Mouse (Mus musculus) neural tube, embryonic 10.5 days (tissue): Measurements from ENCODE around the gene Kcnj6.

Source experiments
- DNase-seq: peaks from one replicate; pipeline ENCODE4 v3.0.0-alpha.2; 2017; ENCODE audit warnings: low spot score; ENCODE audit errors: extremely low spot score

Kcnj6 gene

DNA sequence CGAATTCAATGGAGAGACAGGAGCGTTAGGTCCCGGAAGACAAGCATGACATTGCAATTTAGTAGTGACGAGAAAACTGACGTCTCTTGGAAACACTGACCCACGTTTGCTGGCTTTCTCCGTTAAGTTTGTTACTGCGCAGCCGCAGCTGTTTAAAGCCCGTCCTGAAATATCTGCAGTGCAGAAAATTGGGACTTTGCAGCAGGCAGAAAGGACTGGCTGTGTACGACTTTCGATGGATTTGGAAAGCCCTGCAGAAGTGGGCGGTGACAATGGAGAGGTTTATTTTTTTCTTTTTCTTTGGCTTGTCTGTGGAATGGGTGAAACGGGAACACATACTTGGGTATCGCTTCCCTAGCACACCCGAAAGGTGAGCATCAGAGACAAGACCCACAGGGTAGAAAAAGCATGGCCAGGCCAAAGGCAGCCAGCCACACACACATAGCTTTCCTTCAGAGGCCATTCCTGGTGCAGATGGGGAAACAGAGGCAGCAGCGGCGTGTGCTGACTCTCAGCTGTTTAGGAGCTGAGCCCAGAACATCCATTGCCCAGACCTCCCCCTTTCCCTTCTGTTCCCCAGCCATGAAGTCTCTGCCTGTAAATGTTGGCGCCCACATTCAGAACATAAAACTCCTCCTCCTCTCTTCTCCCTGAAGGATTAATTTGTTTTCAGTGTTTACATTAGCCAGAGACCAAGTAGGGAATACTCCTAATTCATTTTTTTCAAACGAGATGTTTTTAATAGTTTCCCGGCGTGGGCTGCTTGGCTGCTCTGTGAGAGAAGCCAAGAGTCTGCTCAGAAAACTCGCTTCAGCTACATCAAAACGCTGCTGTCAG lies 215.2 kb downstream of the Kcnj6 start:
- DNase-seq: no peak

DNA sequence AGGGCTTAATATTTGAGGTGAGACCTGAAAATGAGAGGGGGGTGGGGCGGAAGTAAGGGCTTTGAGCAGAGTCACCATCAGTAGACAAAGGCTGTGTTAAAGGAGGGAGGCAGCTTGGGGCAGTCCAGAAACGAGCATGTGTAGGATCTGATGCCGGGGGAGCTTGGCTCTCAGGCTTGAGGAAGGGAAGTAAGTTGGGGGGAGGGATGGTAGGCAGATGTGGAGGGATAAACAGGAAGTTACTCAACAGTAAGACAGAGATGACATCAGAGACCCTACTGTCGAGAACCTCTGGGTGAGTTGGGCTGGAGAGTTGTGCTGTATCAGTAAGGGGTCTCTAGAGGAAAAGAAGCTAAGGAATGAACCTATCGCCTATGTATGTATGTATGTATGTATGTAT lies 223.6 kb downstream of the Kcnj6 start:
- DNase-seq: no peak

DNA sequence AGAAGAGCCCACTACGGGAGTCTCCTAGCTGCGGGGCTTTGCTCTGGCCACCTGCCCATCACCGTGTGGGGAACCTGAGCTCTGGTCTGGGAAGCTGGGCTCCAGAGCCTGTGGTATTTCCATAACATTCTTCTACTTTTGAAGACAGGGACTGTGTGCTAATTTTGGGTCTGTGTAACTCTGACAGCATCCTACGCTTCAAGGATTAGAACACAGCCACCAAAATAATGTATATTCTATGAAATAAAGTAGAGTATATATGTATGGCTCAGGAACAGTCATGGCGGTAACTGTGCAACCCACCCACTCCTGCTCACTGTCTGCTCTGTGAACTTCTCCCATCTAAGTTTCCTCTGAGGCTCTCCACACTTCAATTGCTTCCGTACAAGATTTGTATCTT lies 229.9 kb downstream of the Kcnj6 start:
- no peak for DNase-seq

DNA sequence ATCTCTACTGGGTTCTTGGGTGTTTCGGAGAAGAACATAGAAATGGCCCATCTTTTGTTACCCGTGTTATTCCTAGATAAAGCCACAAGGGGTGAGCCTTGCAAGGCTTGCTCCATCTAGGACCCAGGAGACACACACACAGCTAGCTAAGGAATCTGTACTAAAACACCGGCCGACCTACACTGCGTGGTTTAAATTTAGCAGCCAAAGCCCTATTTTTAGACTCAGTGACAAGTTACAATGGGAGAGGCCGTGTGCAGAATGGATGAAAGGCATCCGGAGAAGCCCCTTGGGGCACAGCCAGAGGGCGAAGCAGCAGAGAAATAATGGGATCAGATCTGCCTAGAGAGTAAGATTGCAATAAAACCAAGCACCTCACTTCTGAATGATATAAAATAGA lies 232.4 kb downstream of the Kcnj6 start:
- no peak for DNase-seq

DNA sequence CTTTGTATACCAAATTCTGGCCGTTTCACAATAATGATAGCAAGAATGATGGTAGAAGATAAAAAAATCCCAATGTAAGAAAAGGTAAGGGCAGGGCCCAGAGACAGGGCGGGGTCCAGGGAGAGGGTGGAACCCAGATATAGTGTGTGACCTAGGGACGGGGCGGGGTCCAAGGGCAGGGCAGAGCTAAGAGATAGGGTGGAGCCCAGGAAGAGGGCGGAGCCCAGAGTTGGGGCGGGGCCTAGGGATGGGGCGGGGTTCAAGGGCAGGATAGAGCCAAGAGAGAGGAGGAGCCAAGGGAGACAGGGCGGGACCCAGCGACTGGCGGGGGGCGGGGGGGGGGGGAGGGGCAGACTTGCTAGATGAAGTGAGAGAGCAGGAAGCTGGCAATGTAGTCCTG lies 236.8 kb downstream of the Kcnj6 start:
- DNase-seq: no peak

DNA sequence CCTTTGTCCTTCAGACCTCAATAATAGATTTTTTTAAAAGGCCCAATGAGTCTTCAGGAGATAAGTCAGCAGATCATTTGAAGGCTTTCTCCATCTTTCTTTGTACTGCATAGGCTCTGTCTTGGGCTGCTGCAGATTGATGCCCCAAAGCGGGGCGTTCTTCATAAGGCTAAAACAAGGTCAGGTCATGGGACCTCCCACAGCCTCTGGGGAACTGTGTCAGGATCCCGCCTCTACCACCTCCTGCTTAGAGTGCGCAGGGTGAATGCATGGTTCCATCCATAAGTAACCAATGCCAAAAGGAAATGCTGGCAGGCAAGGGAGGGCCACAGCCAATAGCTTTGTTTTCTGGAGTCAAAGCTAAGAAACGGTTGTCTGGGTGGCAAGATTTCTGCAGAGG lies 237.7 kb downstream of the Kcnj6 start:
- DNase-seq: no peak

DNA sequence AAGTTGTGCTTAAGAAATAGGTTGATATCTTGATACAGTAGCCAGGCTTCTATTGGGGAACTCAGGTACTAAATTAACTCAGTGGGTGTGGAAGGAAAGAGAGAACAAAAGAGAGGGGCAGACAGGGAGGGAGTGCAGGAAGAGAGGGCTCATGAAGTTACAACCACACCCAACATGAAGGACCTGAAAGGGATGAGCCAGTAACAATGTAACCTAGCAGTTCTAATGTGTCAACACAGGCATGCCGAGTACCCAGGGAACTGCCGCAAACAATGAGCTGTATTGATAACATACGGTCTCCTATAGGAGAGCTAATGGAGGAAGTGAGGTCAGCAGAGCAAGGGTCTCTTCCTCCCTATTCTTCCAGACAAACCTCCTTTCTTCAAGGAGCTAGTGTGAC lies 238.9 kb downstream of the Kcnj6 start:
- DNase-seq: no peak

DNA sequence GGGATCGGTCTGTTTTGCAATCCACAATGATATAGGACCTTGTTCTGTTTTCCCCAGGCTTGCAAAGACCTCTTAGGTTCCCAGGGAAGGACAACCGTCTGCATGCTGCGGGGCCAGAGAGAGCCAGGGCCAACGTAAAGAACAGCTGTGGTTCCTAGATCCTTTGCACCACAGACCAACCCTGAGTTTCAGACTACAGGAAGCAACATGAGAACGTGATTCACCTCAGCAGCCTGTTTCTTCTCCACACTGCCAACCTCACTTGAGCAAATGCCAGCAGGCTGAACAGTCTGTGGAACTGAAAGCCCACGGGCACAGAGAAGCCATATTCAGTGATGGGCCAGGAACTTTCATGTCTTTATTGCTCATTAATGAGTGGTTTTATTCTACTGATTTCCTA lies 241.1 kb downstream of the Kcnj6 start:
- no peak for DNase-seq

DNA sequence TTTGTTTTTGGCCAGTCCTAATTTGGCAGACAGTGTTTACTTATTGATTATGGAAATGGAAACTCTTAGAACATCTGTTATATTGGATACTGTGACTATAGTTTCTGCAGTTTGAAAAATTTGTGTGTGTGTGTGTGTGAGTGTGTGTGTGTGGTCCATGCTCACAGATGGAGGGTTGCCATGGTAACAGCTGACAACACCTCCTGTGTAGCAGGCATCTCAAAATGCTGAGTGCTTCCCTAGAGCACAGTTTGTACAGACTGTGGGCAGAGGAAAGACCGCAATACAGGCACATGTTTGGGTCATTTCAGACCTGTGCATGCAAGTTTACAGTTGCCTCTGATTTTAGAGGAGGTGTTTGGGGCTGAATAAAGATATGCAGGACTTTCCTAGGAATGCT lies 244.0 kb downstream of the Kcnj6 start:
- DNase-seq: no peak

DNA sequence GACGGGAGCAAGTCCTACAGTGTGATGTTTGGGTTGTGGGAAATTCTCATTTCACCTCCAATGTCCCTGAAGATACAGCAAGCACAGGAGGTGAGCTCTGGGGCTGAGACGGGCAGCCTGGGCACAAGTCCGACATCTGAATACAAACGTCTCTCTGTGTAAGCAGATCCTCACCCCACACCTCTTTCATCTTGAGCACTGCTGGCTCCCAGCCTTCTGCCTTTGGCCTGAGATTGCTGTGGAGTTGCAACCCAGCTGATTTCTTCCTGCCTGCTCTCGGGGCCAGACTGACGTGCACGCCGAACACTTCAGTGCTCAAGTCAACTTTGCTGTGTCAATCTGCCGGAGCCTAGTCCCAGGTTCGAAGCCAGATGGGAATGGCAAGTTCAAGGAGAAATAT lies 244.7 kb downstream of the Kcnj6 start:
- no peak for DNase-seq

DNA sequence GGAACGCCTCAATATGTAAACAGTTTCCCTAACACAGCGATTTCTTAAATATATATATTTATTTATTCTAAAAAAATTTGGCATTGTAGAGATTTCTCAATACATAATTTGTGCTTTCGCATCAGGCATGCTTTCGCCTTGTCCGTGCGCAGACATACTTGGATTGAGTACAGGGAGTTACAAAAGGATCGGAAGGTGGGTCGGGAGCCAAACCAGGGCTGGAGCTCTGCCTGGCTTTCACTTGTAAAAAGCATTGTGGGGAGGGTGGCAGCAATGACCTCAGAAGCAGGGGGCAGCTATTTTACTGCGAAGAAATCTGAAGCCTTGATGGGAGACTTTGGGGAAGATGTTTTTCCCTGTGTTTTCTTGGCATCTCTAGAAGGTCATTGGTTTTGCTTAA lies 252.5 kb downstream of the Kcnj6 start:
- no peak for DNase-seq

DNA sequence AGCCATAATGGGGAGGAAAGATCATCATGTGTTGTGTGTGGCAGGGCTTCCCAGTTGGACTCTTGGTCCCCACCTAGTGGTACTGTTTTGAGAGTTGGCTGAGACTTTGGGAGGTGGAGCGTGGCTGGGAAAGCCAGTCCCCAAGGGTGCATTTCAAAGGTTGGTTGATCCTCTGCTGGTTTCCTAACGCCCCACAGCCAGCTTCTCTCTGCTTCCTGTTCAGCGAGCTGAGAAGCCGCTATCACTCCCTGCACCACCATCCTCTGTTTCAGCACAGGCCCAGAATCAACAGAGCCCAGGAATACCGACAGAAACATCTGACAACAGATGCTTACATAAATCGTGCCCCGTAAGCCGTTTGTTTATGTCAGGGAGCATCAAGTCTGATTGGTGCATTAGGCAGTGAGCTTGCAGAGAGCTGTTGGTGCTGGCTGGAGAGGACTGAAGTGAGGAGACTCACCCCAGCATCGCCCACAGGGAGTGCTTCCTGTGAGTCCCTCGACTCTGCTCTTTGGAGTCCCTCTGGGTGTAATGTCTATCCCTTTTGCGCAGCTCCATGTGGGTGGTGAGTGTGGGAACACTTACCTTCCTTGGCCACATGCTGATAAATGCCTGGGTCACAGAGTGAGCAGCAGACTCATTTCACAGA lies 253.5 kb downstream of the Kcnj6 start:
- DNase-seq: peak; percentile 51

DNA sequence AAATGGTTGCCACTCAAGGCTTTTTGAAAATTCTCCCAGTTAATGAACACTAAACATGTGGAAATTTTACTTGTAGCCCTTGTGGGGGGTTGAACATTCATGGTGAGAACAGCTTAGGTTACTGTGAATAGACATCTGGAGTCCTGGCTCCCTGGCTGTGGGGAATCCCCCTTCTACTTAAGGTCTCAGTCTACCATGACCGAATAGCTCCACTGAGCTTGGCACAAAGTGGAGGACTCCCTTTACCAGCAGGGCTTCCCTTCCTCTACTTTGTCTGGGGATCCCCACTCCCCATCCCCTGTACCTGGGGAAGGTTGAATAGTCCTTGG lies 260.2 kb downstream of the Kcnj6 start:
- no peak for DNase-seq

DNA sequence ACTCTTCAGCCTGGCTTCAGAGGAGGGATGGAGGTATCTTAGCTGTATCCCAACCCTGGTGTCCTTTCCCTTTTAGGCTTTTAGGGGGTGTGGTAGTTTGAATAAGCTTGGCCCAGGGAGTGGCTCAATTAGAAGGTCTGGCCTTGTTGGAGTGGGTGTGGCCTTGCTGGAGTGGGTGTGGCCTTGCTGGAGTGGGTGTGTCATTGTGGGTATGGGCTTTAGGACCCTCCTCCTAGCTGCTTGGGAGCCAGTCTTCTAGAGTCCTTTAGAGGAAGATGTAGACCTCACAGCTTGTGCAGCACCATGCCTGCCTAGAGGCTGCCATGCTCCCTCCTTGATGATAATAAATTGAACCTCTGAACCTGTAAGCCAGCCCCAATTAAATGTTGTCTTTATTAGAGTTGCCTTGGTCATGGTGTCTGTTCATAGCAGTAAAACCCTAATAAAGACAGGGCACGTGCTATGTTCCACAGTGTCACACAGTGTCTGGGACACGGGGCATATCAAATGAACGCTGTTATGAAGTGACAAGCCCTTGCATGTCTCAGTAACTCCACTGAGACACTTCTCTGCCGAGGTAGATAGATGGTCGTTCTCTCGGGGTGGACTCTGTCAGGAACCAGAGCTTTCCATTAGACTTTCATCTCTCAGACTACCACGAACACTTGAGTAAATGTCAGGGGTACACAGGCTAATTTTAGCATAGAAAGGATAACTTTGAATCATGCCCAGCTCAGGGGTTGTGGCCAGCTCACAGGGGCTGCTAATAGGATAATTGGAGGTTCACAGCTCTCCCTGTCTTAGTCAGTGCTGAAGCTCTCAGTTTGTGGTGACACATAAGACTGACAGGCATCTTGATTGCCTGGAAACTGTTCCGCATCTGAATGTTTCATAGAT lies 260.8 kb downstream of the Kcnj6 start:
- DNase-seq: no peak

DNA sequence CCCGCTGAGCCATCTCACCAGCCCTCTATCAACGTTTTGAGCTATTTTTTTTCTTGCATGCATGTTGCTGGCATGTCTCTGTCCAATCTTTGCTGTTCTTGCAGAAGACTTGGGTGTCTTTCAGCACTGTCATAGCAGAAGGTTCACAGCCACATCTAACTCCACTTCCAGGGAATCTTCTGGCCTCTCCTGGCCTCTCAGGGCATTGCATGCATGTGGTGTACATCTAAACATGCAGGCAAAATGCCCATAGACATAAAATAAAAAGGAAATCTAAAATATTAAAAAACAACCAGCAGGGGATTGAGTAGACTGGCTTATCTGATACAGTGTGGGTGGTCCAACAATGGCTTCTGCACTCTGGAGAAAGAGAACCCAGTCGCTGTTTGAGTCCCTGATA lies 262.0 kb downstream of the Kcnj6 start:
- no peak for DNase-seq

DNA sequence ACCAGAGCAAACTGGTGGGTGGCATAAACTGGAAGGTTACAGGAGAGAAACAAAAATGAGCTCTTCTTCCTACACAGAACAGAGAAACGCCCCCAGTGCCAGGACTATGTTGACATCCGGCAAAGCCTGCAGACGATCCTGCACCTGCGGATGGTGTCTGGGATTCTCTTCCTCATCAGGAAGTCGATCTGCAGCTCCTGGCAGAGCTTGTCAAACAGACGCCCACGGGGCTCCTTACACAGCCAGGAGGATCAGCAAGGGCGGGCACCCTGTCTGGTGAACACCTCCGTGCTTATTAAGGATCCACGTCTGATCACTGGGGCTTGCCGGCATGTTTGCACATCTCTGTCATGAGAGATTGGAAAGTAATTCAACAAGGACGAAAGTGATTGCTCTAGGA lies 266.5 kb downstream of the Kcnj6 start:
- DNase-seq: no peak

DNA sequence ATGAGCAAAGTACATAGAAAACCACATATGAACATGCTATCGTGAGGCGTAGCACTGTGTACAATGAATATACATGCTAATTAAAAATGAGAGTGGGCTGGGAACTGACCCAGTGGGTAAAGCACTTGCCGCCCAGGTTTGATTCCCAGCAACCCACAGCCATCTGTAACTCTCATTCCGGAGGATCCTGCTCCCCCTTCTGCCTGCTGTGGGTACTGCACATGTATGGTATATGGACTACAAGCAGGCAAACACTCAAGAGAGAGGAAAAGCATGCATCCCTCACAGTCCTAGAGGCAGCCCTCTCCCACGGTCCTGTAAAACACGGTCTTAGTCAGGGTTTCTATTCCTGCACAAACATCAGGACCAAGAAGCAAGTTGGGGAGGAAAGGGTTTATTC lies 268.3 kb downstream of the Kcnj6 start:
- no peak for DNase-seq

DNA sequence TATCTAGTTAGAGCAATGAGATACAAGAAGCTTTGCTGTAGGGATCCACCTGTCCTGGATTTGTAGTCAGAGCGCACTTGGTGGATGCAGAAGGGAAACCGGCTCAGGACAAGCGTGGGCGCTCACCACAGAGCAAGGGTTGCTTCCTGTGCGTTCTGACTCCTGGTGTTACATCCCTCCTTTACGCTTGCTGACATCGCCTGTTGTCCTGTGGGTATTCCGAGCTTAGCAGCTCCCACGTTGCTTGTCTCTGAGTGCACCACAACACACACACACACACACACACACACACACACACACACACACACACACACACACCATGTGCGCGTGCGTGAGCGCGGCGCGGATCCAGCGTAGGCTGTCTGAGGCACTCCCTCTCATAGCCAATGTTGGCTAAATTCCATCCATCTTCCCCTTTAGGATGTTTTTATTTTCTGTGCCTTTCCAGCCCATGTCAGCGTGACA lies 272.7 kb downstream of the Kcnj6 start:
- peak; percentile 43 for DNase-seq

DNA sequence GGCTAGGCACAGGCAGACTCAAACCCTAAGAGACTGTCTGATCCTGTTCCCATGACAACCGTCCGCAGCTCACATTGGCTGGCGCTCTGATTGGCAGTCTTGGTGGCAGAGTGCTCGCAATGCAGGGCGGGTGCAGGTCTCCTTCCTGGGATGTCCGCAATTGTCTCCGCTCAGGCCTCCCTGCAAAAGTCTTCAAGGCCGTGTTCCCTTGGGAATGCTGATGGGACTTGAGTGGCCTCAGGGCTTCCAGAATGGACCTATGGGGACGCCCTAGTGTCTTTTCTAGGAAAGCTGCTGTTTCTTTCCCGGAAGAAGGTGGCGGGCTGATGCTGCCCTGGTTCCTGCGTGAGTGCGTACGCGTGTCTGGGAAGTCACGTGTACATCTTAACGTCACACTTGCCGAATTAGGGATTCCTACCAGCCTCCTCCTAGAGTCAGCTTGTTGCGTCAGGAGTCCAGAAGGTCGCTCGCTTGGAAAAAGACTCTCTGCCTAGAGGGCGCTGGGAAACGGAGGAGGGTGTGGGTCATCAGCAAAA lies 273.4 kb downstream of the Kcnj6 start:
- DNase-seq: peak; percentile 87

DNA sequence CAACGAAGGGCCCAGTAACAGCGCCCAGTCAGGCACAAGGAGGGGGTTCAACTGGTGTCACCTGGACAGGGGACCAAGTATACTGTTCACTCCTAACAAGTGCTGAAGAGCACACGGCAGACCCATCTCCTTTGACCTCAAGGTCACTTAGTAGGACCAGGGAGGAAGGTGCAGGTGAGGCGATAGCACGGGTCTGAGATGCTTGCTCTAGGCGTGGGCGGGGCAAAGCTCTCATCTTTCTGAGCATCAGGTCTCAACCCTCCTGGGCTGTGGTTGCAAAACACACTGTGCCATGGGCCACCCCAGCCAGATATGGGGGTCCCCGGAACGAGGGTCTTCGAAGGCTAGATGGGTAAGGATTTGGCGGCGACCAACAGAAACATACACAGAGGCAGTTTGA lies 274.6 kb downstream of the Kcnj6 start:
- no peak for DNase-seq

DNA sequence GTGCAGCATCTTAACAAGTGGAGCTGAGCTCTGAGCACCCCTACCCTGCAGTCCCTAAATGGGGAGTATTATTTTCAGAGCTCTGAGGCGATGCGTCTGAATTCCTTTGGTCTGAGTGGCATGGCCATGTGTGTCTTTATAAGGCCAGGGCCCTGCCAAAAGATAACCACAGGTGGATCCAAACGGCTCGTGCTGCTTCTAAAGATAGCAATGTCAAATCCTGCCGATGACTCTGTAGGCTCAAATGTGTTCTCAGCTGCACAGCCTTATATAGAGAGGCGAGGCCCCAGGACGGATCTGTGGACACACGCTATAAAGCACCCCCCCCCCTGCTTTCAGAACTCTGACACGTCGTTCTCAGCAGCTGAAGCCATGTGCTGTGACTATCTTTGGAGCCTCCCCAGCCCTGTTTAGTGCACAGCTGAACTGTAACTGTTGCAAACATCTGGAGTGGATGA lies 275.9 kb downstream of the Kcnj6 start:
- DNase-seq: no peak
